Mouse (Mus musculus) urinary bladder, adult 18-20 months (tissue): Measurements from ENCODE around the gene Cabin1.

Source experiments
- DNase-seq, 2 experiments: peaks; one replicate each; pipeline ENCODE4 v3.0.0; 2022; ENCODE audit warnings: low spot score in 2 of 2, mixed read lengths in 2 of 2

Cabin1 gene

DNA sequence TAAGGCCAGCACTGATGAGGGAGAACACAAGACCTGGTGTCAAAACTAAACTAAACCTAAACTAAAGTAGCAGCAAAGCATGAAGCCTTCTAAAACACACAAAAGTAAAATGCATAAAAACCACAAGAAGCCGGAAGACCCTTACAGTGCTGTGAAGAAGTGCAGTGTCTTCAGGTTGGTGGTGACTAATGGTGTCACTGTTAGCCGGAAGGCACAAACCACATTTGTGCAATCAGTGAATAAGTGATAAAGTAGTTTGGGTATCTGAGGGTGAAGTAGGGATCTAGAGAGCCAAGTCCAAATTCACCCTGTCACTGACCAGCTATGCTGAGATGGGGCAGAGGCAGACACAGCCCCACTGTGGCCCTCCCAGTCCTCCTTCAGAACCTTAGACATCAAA is 61.6 kb downstream of the Cabin1 start:
- DNase-seq = no peak

DNA sequence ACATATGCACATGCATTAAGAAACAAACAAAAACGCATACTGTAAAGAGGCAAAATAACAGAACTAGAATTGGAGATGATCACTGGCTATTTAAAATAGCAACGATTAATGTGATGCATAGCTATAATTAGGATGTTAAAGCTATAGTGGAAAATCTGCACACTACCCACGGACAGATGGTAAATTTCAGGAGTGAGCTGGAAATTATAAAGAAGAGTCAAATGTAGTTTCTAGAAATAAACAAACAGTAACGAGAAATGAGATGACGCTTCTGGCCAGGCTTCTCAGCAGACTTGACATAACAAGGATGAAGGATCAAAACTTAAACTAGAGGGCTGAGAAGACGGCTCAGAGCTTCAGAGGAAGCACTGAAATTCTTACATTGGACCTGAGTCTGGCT is 62.9 kb downstream of the Cabin1 start:
- DNase-seq = no peak

DNA sequence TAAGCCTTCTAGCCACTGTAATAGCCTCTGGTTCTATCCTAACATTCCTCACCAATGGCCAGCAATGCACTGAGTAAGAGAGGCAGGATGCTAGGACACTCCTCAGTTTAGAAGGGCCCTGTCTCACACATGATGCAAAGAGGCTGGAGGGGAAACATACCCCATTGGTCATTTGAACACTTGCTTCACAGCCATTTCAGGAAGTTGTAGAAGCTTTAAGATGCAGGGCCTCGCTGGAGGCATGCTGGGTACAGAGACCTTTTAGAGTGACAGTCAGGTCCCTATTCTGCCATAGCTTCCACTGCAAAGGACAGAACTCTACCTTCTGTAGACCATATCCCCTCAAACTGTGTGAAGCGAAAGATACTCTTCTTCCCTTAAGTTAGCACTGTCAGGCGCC is 66.4 kb downstream of the Cabin1 start:
- no peak for DNase-seq

DNA sequence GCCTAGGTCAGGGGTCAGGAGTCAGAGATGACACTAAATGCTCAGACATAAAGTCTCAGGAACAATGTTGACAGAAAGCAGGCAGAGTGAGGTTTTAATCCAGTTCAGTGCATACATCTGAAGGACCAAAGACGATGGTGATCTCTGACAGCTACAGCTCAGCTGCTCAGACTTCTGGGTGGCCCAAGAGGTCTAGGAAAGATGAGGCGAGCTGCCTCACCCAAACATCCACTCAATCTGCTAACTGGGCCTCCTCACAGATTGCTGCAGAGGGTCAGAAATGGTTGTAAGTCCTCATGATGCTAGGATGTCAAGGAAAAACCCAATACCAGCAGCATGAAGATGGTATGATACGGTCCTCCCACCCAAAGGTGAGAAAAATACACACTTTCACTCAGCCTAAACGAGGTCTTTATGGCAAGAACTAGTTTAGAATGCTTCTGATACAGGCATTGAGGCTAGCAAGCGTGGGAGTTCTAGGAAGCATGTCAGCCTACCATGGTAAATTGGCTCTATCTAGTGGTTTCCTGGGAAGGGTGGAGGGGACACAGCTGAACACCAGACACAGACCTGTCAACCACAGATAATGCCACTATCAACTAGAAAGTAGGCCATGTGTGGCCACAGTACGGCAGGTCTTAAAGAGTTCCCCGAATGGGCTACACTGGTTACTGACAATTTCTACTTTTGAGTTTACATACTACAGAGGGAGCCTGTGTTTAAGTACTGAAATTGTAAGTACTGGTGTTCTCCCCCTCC is 67.4 kb downstream of the Cabin1 start:
- no peak for DNase-seq

DNA sequence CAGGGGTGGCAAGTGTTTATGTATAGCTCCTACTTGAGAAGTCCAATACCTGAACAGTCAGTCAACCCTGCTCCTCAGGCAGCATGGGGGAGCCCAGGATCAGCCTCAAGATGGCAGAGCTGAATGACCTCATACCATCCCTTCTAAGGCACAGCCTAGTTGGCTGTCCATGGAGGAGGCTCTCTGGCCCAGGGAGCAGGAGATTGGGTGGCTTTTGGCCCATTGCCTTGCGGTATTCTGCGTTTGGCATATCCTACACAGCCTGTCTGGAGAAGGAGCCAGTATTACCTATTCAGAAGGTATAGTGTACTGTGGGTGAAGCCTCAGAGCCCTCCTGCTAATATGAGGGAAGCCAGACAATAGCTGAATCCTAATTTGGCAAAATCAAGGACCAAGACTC is 68.6 kb downstream of the Cabin1 start:
- no peak for DNase-seq

DNA sequence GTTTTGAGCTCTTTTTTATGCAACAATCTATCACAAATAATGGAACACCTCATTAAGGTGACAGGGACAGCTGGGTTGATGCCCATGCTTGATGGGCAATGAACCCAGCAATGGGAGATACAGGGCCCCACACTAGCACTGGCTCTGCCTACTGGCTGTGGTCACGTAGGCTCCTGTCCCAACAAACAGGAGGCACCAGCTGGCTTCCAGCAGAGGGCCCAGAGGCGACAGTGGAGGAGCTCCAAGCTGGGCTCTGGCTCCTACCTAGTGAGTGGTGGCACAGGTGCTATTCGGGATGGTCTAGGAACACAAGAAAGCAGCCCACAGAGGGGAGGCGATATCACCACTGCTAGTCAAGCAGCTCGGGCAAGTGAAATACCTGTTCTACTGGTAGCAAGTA is 69.1 kb downstream of the Cabin1 start:
- DNase-seq = no peak

DNA sequence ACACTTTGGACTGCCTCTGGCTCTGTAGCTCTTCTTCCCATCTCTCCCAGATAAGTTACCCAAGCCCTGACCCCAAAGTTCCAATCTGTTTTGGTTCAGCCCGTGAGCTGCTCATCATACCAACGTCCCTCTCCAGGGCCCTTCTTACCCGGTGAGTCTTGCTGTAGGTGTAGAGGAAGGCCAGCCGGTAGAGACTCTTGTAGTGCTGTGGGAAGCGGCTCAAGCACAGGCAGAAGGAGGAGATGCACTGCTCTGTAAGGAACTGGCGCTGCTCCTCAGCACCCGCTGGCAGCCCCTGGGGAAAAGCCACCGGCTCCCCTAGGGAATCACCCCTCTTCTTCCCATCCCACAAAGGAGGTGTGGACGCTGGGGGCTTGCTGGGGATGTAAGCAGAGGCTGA is 69.6 kb downstream of the Cabin1 start:
- no peak for DNase-seq

DNA sequence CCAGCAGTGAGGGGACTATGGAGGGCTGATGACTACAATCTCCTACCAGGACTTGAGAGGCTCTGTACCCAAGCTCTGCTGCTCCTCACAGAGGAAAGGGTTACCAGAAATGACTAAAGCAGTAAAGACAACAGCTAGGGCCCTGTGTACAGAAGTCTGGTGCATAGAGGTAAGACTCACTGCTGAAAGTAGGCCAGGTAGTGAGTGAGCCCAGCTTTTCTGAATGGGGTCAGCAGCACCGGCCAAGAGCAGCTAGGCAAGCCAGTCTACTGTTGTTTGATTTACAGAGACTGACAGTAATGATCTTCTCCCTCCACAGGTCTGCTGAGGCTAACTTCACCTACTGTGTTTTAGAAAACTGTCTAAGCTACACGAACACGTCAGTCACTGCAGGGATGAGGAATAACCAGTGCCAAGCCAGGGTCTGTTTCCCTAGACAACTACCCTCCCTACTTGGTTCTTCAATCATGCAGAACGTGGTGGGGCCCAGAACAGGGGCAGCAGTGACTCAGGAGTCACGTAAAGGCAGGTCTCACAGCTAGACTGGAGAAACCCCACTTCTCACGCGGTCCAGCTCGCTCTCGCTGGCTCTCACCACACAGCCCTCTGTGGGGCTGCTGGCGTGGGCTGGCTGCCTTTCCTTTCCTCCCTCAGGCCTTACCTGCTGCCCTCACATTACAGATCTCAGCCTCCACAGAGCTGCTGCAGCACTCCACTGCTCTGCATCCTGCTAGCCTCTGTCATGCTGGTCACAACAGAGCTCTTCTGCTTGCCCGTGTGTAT is 70.5 kb downstream of the Cabin1 start:
- DNase-seq = no peak

DNA sequence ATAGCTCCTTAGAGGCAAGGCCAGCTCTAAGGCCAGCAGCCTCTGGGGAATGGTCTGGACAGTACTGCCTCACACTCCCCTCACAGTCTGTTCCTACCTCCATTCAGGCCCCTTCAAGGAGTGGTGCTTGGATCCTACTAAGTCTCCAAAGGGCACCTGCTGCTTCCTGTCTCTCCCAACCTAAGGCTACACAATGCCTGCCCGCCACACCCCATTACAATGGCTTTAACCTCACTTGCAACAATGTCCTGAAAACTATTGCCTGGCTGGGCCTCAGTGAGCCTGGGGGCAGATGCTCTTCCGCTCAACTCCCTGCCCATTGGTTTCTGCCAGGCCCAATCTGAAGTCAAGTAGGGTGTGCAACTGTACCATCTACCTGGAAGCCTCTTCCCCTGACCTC is 75.5 kb downstream of the Cabin1 start:
- DNase-seq = no peak

DNA sequence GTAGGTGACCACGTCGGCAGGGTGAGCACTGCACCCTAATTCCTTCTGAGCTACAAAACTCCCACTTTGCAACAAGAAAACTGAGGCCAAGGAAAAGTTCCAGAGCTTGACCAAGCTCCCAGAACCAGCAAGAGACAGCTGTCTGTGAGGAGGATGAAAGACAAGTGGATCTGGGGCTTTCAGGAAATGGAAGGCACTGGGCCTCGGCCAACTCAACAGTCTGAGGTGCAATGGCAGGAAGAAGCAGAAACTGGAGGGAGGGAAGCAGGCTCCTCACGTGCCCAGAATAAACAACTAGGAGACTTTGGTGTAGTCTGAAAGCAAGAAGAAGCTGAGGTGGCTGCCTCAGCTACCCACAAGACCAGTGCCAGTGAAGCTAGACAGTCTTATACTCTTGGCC is 77.4 kb downstream of the Cabin1 start:
- DNase-seq = no peak

DNA sequence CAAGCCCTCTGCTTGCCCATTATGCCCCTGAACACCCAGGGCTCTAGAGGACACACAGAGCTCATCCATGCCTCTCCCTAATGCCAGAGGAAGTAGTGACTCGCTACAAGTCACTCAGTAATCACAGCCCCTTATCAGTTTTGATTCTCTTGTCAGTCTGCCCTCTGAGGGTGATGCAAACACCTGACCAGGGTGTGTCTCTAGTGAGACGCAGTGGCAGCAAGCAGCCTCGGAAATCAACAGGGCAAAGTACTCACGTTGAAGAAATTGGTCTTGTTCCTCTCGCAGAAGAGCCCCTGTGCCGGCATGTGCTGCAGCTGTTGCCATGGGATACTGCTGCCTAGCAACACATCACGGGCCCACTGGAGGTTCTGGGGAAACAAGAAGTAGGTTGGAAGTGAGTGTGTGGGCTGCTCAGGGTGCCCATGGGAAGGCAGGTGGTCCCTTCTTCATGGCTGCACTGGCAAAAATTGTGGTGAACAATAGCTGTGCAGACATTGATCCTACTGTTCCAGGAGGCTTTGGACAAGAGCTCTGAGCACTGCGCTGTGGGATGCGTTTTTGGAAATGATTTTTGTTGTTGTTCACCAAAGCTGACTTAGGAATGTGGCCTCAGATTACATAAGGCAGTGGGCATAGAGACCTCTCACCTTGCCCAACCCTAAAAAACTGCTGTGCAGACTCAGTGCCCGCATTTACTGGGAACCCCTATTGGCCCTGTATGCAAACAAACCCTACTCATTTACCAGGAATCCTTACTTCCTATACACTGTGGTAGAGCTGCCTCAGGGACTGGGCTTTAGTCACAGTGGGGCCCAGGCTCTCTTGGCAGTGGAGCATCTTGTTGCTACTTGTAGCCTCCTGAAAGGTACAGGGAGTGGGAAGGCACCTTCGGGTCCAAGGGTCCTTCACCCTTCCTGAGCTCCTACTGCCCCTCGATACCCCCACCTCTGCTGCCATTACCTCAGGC is 79.8 kb downstream of the Cabin1 start:
- DNase-seq = no peak

DNA sequence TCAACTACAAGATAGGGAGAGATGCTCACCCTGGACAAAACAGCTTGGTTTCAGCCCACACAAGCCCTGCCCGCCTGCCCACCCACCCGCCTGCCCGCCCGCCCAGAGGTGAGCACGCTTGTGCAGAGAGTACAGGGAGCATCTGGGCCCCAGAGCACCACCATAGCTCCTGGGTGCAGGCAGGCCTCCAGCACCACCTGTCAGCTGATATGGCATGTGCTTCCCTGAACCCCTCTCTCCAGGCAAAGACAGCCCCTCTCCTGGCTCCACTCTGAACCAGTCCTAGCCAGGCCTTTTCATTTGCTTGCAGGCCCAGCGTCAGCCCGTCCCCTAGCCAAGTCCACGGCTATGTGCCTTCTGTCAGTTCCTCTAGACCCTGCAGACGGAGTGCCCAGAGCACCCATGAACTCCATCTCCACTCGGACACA is 83.6 kb downstream of the Cabin1 start:
- DNase-seq = no peak

DNA sequence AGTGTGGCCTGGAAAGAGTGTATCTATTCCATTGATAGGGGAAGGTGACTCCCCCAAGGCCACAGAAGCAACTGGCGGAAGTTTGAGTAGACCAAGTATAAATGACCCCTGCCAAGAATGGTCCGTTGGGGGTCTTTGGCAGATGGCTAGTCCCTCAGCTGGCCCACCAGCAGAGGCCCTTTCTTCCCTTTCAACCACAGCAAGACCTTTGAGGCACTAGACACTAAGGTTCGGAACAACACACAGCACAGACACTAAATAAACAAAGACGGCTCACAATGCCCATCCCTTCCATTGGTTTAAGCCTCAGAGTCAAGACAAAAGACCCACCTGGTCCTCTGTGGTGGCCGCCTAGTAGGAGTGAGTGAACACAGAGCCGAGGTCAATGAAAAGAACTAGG is 84.9 kb downstream of the Cabin1 start:
- DNase-seq = no peak

DNA sequence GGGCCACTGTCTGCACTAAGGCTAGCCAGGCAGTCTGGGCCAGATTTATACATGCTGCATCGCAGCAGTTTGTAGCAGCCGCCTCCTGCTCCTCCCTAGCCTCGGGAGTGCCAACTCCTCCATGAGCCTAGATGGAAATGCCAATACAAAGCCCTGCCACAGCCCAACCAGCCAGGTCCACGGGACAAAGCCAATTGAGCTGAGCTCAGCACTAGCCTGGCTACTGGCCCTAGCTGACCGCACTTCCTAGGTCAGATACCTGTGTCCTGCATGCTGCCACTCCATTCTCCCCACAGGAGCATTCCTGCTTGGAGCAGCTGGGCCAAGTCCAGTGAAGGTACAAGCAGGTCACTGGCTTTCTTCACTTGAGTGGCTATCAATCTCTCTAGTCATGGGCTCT is 86.2 kb downstream of the Cabin1 start:
- DNase-seq = no peak

DNA sequence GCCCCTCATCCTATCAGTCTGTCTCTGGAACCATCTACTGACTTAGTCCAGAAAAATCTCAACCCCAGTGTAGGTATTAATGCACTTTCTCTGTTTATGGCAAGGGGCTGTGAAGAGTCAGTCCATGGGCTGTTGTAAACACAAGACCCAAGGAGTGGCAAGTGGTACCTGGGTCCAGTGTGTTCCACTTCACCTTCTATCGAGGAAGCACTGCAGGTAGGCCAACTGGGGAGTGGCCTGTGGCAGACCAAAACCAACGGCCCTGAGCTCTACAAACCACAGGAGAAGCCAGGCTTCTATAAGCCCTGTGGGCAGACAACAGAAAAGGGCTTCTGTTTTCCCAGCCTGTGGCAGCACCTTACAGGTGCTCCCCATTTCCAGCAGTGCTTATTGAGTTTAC is 86.6 kb downstream of the Cabin1 start:
- no peak for DNase-seq

DNA sequence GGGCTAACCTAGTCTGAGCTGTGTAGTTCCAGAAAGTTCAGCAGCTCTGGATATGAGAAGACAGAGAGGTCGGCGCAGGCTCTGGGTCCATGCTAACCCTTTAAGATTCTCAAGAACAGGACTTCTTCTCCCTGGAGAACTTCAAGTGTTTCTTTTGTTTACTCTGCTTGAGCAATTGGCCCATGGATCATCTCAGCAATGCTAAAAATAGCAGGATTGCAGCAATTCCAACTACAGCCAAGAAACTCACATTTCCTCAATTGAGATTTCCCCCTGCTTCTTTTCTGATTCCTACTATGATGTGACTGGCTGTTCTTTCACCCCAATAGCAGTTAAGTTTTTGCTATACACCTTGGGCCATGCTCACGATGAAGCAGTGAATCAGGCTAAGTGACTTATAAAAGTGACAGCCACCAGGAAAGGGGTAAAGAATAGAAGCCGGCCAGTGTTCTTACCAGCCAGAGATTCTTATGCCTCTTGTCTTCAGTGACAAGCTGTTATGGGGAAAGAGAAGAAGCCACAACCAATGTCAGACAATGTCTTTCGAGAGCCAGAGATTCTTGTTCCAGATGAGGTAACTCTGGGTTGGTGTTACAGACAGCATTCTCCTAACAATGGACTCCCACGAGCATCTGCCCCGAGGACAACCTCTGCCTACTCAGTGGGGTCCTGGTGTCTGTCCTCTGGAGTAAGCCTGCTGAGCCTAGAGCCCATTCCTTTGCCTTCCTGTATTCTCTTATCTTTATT is 87.1 kb downstream of the Cabin1 start:
- no peak for DNase-seq

DNA sequence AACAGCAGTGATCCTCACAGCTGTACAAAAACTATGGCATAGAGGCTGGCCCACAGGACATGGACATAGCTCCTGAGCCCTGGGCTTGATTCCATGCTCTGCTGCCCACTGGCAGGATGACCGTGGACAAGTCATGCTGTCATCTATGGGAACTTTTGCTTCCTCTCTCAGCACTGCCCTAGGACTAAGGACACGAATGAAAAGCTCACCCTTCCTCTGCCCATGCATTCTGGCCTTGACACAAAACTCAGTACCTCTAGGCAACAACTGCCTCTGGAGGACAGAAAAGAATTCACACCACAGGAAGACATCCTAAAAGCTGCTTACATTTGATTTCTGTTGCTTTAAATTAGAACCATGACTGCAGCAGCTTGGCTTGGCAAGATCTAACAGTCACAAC is 87.9 kb downstream of the Cabin1 start:
- DNase-seq = no peak

DNA sequence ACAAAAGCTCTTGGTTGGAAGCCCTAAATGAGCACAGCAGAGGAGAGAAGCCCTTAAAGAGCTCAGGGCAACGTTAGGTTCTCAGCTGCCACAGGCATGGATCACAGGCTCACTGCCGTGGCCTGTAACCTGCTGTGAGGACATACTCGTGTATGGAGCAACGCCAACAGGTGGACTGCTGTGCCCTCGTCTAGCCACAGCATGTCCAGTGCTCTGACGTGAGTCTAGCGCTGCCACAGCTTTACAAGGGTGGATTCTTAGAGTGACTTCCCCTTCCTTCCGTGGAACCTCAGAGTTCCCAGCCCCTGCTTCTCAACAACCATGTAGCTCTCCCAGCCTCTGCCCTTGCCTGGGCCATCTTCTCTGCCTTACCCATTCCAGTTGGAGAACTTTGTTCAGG is 88.5 kb downstream of the Cabin1 start:
- no peak for DNase-seq

DNA sequence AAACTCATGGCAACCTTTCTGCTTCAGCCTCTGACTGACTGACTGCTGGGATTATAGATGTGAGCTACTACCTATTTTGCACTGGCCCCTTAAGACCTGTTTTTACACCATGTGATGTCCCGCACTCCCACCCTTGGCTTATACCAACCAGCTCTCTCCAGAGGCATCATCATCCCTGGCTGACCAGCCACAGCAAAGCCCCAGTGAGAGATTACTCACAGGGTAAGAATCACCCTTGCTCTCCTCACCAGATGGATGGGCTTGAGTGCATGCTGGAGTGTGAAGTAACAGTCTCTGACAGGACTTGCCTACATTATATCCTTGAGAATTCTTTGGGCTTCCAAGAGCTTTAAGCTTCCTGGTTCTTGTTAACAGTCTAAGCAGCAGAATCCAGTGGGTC is 94.2 kb downstream of the Cabin1 start:
- DNase-seq = no peak

DNA sequence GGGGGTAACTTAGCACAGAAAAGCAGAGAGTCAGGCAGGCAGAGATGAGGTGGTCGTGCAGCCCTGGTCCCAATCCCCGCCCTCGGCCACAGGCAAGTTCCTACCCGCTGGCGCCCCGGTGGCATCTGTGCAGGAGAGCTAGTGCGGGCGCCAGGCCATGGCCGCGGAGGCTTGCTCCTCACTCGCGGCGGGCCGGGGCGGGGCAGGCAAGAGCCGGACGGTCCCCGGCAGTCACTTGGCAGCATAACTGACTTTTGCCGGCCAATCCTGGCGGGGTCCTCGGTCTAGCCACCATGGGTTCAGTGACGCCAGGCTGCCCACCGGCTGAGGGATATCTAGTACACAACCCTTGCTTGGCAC is 96.2 kb downstream of the Cabin1 start:
- DNase-seq = peak in 1 of 2 experiments; percentile 63

DNA sequence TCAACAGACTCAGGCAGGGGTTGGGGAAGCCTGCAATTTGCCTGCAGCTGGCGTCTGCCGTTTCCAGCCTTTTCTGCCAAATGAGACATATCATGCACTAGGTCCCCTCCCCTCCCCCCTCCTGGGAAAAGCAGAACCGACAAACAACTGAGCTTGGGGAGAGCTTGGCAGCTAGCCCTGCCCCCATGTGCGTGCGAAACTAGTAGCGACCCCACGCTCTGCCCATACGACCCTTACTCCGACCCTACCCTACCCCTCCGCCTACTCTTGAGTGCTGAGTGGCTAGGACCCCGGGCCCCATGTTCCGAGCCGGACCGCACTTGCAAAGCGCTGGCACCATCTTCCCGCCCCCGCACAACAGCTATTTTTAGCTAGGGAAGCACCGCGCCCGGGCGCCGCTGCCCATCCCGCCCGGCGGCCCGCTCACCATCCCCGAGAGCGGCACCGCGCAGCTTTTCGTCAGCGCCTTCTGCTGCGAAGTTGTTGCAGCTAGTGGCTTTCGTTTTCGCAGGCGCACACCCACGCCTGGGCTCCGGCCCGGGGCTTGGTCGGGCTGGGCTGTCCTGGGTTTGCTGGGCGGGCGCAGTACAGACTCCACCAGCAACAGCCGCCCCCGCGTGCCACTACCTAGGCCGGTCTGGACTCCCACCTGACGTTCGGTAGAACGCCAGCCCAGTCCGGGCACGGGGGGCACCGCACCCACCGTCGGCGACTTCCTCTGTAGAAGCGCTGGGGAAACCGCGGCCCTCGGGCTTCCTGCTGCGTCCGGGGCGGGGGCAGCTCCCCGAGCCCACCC is 96.8 kb downstream of the Cabin1 start:
- peak; percentile 66 to 76 for DNase-seq
